Mouse (Mus musculus): ENCODE results near the gene Krt20.

DNA sequence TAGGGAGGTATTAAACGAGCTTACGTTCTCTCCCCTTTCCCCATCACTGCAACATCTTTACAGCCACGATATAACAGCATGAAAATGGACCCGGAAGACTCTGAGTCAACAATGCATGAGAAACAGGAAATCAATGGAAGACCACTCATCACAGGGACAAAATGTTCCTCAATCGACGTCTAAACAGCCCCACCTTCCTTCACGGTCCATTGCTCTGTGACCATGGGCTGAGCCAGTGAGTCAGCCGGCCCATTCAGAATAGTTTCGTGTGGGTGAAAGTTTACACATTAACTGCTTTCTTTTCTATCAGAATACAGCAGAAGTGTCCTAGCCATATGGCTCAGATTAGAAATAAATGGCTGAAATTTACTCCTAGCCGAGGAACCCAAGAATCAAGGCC is 16.8 kb upstream of the Krt20 start:
- TF ChIP-seq USF1 (IDR thresholded peaks at IDR 0.05; ENCODE audit: low read depth) (no peak), POLR2A (IDR thresholded peaks at IDR 0.05; ENCODE audit: insufficient read length, low read depth) (no peak), TCF12 (IDR thresholded peaks at IDR 0.05; ENCODE audit: insufficient read depth, poor library complexity, severe bottlenecking) (no peak), E2F4 (IDR thresholded peaks at IDR 0.05; ENCODE audit: insufficient read depth) (no peak), MYOD1 (IDR thresholded peaks at IDR 0.05; ENCODE audit: control insufficient read depth in 1 of 3, insufficient read length in 2 of 3, low read depth in 2 of 3) (no peak), MAX (IDR thresholded peaks at IDR 0.05; ENCODE audit: low read depth) (no peak), CEBPB (IDR thresholded peaks at IDR 0.05; ENCODE audit: insufficient read depth, poor library complexity, severe bottlenecking) (no peak), TCF3 (IDR thresholded peaks at IDR 0.05; ENCODE audit: insufficient read length, low read depth) (no peak), MYOG (IDR thresholded peaks at IDR 0.05; ENCODE audit: control insufficient read depth in 1 of 3, insufficient read depth in 1 of 3, insufficient read length in 2 of 3, low read depth in 2 of 3) (no peak), POLR2AphosphoS2 (IDR thresholded peaks at IDR 0.05; ENCODE audit: insufficient read length, low read depth) (no peak), REST (IDR thresholded peaks at IDR 0.05; ENCODE audit: insufficient read depth, insufficient read length) (no peak)

Measured in myocyte (in vitro differentiated cells).